Comparison of ENCODE assay signal across 15 mouse cellular contexts in the genomic region with DNA sequence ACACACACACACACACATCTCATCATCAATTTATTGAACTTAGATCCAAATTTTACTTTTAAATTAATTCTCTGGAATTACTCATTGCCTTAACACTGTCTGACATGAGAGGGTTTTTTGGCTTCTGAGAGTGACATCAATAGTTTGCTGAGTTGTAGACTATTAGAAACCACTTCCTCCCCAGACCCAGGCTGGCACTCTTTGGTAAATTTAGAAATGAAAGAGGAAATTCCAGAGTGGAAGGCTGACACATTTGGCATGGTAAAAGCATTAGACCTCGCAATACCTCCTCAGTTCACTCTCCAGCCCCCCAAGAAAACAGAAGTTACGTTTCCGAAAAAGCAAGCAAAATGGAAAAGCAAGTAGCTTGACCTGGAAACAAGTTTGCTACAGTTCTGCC. TPM values are rescaled to one million over a fixed set of nuclear protein-coding genes. Genes with fewer than 3 reads are reported as not detected.
A peak's percentile ranks its signal among the peaks of the same experiment; 100 is the strongest.
DNase-seq lines count a peak whose midpoint lies in the region; ATAC-seq and TF ChIP-seq lines count a peak whose summit lies in the region.
"Had no signal": no experiment of that assay in that cellular context is flagged by ENCODE, and none has a peak within 500 bp of the region (broad histone marks: within the 10 kb centered on the region; RNA-seq: fewer than 3 reads in every experiment).

No protein-coding gene starts in this region.

- peaks cover 7 to 79% of the 10 kb centered on the region in 2 experiments; a peak in 3 of 4 replicates for H3K4me1 ChIP-seq in CH12.LX (ENCODE audit: control insufficient read depth in 1 of 2, insufficient read depth in 2 of 2)
- H3K4me1 ChIP-seq in embryonic facial prominence, embryonic 15.5 days = peaks cover 30% of the 10 kb centered on the region

- TF ChIP-seq CTCF in CH12.LX (conservative IDR thresholded peaks at IDR 0.05 in 1 of 2, IDR thresholded peaks at IDR 0.05 in 1 of 2; ENCODE audit: low read depth in 2 of 2, low read length in 2 of 2) = no peak

- in situ Hi-C loops in CH12.LX (cut with MboI; ENCODE audit: low pct_ligation_motif_present, low pct_unique_long_range_greater_than_20kb, low sequenced_read_pairs) = no loop called here

- no peak for TF ChIP-seq POLR2A in CH12.LX (IDR thresholded peaks at IDR 0.05; ENCODE audit: low read depth, low read length)

- H3K36me3 ChIP-seq in CH12.LX (replicated peaks in 1 of 2; ENCODE audit: control insufficient read depth in 1 of 2, insufficient read depth in 1 of 2, low read length in 1 of 2) = peaks cover 0 to 7% of the 10 kb centered on the region in 2 experiments
- no peaks in the 10 kb centered on the region for H3K36me3 ChIP-seq in embryonic facial prominence, embryonic 15.5 days
- H3K36me3 ChIP-seq: forebrain, embryonic 12.5 days; hindbrain, embryonic 13.5 days; neural tube, embryonic 12.5 days had no signal

- H3K9me3 ChIP-seq in CH12.LX (replicated peaks; ENCODE audit: low read length) = no peaks in the 10 kb centered on the region
- no peaks in the 10 kb centered on the region for H3K9me3 ChIP-seq in embryonic facial prominence, embryonic 15.5 days (replicated peaks)
- H3K9me3 ChIP-seq: forebrain, embryonic 12.5 days; heart, embryonic 13.5 days; hindbrain, embryonic 13.5 days; neural tube, embryonic 12.5 days had no signal

- DNase-seq in kidney, adult 9 months = peak; percentile 26
- no peak for DNase-seq in kidney, postnatal 36 days
- DNase-seq in CH12.LX (ENCODE audit: extremely low read depth) = no peak
- no peak for DNase-seq in urinary bladder, postnatal 10 days (ENCODE audit: low spot score)
- DNase-seq in embryo, embryonic 9.5 days (ENCODE audit: extremely low spot score) = no peak
- DNase-seq: adrenal gland, postnatal 10 days; thymus, adult 2 months had no signal

- no peak overlapping the region for H3K4me3 ChIP-seq in CH12.LX (replicated peaks in 1 of 3; ENCODE audit: low read depth in 2 of 3, low read length in 2 of 3, poor library complexity in 1 of 3)
- no peak overlapping the region for H3K4me3 ChIP-seq in embryonic facial prominence, embryonic 15.5 days (replicated peaks)
- H3K4me3 ChIP-seq: forebrain, embryonic 12.5 days; heart, embryonic 13.5 days; hindbrain, embryonic 13.5 days; neural tube, embryonic 12.5 days had no signal

- H3K4me2 ChIP-seq in CH12.LX (ENCODE audit: insufficient read depth, low read depth, poor library complexity, severe bottlenecking) = no peak overlapping the region
- no peak overlapping the region for H3K4me2 ChIP-seq in embryonic facial prominence, embryonic 15.5 days (replicated peaks)
- H3K4me2 ChIP-seq: forebrain, embryonic 12.5 days; heart, embryonic 13.5 days; hindbrain, embryonic 13.5 days; midbrain, embryonic 11.5 days; neural tube, embryonic 12.5 days had no signal

- 43% methylated on average over 3 of the region's 3 CpGs for WGBS in embryonic facial prominence, embryonic 15.5 days

- no peak overlapping the region for H3K9ac ChIP-seq in CH12.LX (ENCODE audit: insufficient read depth, low read depth)
- no peak overlapping the region for H3K9ac ChIP-seq in embryonic facial prominence, embryonic 15.5 days
- H3K9ac ChIP-seq: forebrain, embryonic 12.5 days; heart, embryonic 13.5 days; hindbrain, embryonic 13.5 days; neural tube, embryonic 12.5 days had no signal

- dilution Hi-C loops in CH12.LX (cut with MboI; ENCODE audit: extremely low pct_ligation_motif_present, extremely low pct_unique_long_range_greater_than_20kb, low sequenced_read_pairs) = no loop called here

- no peak for TF ChIP-seq EP300 in CH12.LX (IDR thresholded peaks at IDR 0.05; ENCODE audit: low read length)

- peaks cover 14% of the 10 kb centered on the region; the same call in 1 of the 2 replicates for H3K79me2 ChIP-seq in CH12.LX (replicated peaks; ENCODE audit: control insufficient read depth, extremely low read depth, insufficient read depth, poor library complexity, severe bottlenecking)

- no peak for TF ChIP-seq RAD21 in CH12.LX (IDR thresholded peaks at IDR 0.05; ENCODE audit: low read depth, low read length)

- no peak overlapping the region for H3K27ac ChIP-seq in CH12.LX (ENCODE audit: insufficient read depth, low read depth)
- H3K27ac ChIP-seq in embryonic facial prominence, embryonic 15.5 days (replicated peaks) = 0 out of 2 replicates have a peak overlapping the region, but pooled peaks have one; percentile 1
- H3K27ac ChIP-seq: forebrain, embryonic 12.5 days; heart, embryonic 13.5 days; hindbrain, embryonic 13.5 days; kidney, postnatal 0 days; neural tube, embryonic 12.5 days had no signal

- ATAC-seq in embryonic facial prominence, embryonic 15.5 days (ENCODE audit: insufficient number of reproducible peaks, low FRiP score, low TSS enrichment, low read depth) = no peak
- peak; percentile 65 for ATAC-seq in monocyte, adult 5-6 weeks (replicated peaks; ENCODE audit: insufficient number of reproducible peaks, low FRiP score, low TSS enrichment, poor library complexity, severe bottlenecking)

- no peaks in the 10 kb centered on the region for H3K27me3 ChIP-seq in CH12.LX (replicated peaks)
- H3K27me3 ChIP-seq in embryonic facial prominence, embryonic 15.5 days = no peaks in the 10 kb centered on the region
- H3K27me3 ChIP-seq: forebrain, embryonic 12.5 days; heart, embryonic 13.5 days; hindbrain, embryonic 13.5 days; neural tube, embryonic 12.5 days had no signal

TF ChIP-seq in CH12.LX, 34 proteins besides CTCF, POLR2A, EP300 and RAD21:
- TF ChIP-seq CHD2 (IDR thresholded peaks at IDR 0.05; ENCODE audit: low read length) = 0 out of 2 replicates have a peak, but pooled peaks have one; percentile 27
- 0 out of 2 replicates have a peak, but pooled peaks have one; percentile 17 for TF ChIP-seq JUND (conservative IDR thresholded peaks at IDR 0.05; ENCODE audit: low read depth, low read length)
- peak; percentile 59; the same call in 1 of the 2 replicates for TF ChIP-seq ETS1 (conservative IDR thresholded peaks at IDR 0.05; ENCODE audit: low read depth, low read length)
- TF ChIP-seq RCOR1 (conservative IDR thresholded peaks at IDR 0.05; ENCODE audit: low read depth, low read length) = 0 out of 2 replicates have a peak, but pooled peaks have one; percentile 23
- no peak for TF ChIP-seq CHD1 (IDR thresholded peaks at IDR 0.05; ENCODE audit: low read depth, low read length)
- peak; percentile 79 for TF ChIP-seq MEF2A (IDR thresholded peaks at IDR 0.05; ENCODE audit: borderline replicate concordance, low read depth, low read length)
- no peak; the same call in 1 of the 2 replicates for TF ChIP-seq MAFK (IDR thresholded peaks at IDR 0.05; ENCODE audit: insufficient replicate concordance, low read length)
- TF ChIP-seq SMC3 (IDR thresholded peaks at IDR 0.05; ENCODE audit: low read depth, low read length) = no peak
- no peak for TF ChIP-seq MYC (IDR thresholded peaks at IDR 0.05; ENCODE audit: low read depth, low read length)
- 0 out of 2 replicates have a peak, but pooled peaks have one; percentile 35 for TF ChIP-seq BHLHE40 (IDR thresholded peaks at IDR 0.05; ENCODE audit: low read depth, low read length)
- TF ChIP-seq NRF1 (IDR thresholded peaks at IDR 0.05; ENCODE audit: low read depth, low read length) = no peak
- no peak for TF ChIP-seq ZNF384 (IDR thresholded peaks at IDR 0.05; ENCODE audit: low read depth, low read length)
- peak; percentile 21; the same call in 1 of the 2 replicates for TF ChIP-seq IRF4 (IDR thresholded peaks at IDR 0.05; ENCODE audit: low read depth, low read length)
- TF ChIP-seq MXI1 (IDR thresholded peaks at IDR 0.05; ENCODE audit: low read depth, low read length) = no peak

RNA-seq across cellular contexts. Expression of gene Cyfip1, which starts 11.2 kb away (rescaled TPM):
- total RNA-seq in CH12.LX (2012; rRNA removed) = 24.8 and 29.3 TPM in 2 replicates
- 19.3 and 20.1 TPM in 2 replicates for total RNA-seq in CH12.LX (2014; rRNA removed)
- polyA plus RNA-seq in CH12.LX (2012; ENCODE audit: insufficient read length, low read depth) = 24.8 and 27.8 TPM in 2 replicates
- 106 and 110 TPM in 2 replicates for polyA plus RNA-seq in embryonic facial prominence, embryonic 15.5 days (2015; fragmentation: Nextera tagmentation; extraction: Ambion mirVana)
- total RNA-seq in monocyte, adult 5-6 weeks (2017) = 93.0 to 117 TPM (median 105 TPM) in 3 replicates

RNA-seq across cellular contexts. Expression of gene Tubgcp5, which starts 58.8 kb away (rescaled TPM):
- total RNA-seq in CH12.LX (2012; rRNA removed) = 13.0 and 15.1 TPM in 2 replicates
- 23.7 and 24.1 TPM in 2 replicates for total RNA-seq in CH12.LX (2014; rRNA removed)
- 26.7 and 28.8 TPM in 2 replicates for polyA plus RNA-seq in CH12.LX (2012; ENCODE audit: insufficient read length, low read depth)
- polyA plus RNA-seq in embryonic facial prominence, embryonic 15.5 days (2015; fragmentation: Nextera tagmentation; extraction: Ambion mirVana) = 32.1 and 37.1 TPM in 2 replicates
- 26.8 to 39.9 TPM (median 34.7 TPM) in 3 replicates for total RNA-seq in monocyte, adult 5-6 weeks (2017)
